Mouse (Mus musculus): ENCODE results near the gene Crygn. TPM values are rescaled to one million over a fixed set of nuclear protein-coding genes. Genes with fewer than 3 reads are reported as not detected.

Gene Crygn
- polyA plus RNA-seq, 1 experiment from 2014 or later, result 2.7 TPM

DNA sequence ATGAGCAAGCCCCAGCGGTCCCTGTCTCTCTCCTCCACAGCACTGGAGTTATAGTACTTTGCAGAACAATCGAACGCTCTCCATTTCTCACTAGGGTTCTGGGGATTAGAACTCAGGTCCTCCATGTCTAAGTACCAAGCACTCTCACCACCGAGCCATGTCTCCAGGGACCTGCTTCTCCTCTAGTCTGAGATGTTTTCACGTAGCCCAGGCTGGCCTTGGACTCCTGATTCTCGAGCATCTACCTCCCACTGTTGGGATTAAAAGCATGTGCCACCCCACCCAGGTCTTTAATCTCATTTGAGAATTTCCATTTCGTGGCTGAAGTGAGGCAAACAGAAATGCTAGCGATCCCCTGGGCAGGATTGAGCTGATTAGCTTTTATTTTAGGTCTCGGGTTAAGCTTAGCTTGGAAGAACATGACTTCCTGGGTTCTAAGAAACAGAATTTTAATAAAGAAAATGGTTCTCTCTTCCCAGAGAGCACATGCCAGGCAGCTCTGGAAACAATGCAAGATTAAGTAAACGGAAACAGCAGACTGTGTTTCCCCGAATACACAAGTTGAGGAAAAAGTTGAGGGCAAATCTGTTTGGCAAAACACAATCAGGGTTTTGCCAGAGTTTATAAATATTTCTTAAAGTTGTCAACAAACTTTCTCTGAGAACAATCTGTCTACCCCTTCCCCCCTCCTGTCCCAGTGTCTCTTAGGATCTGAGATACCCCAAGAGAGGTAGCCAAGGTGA lies 34.1 kb downstream of the Crygn start:
- WGBS, result 73% methylated on average over 11 of the region's 11 CpGs
- Histone ChIP-seq H3K4me1 (peaks cover 27% of the 10 kb centered on the region), H3K4me3 (no peak overlapping the region), H3K36me3 (peaks cover 25% of the 10 kb centered on the region), H3K9me3 (no peaks in the 10 kb centered on the region), H3K27me3 (ENCODE audit: insufficient read depth, poor library complexity, severe bottlenecking) (no peaks in the 10 kb centered on the region), H3K27ac (0 out of 2 replicates have a peak overlapping the region, but pooled peaks have one; percentile 67)
- DNase-seq (ENCODE audit: low spot score), result no peak

DNA sequence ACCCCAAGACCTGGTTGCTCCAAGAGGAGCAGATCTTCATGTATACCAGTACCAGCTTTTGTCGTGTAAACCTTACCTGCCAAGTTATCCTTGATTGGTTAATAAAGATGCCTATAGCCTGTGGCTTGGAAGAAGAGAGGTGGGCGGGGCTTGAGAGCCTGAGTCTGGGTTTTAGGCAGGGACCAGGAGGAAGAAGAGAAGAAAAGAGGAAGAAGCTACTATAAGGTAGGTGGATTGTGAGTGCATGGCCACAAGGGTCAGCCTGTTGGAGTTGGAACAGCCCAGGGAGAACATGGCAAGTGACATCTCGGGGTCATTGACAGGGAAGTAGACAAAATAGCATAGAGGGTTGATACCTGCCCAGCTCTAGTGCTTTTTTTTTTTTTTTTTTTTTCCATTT lies 38.0 kb downstream of the Crygn start:
- H3K27me3 ChIP-seq (ENCODE audit: insufficient read depth, poor library complexity, severe bottlenecking), result no peaks in the 10 kb centered on the region
- no peak overlapping the region for H3K27ac ChIP-seq
- no peaks in the 10 kb centered on the region for H3K9me3 ChIP-seq
- WGBS, result 76% methylated on average over 3 of the region's 3 CpGs
- DNase-seq (ENCODE audit: low spot score), result no peak
- H3K4me1 ChIP-seq, result peaks cover 9% of the 10 kb centered on the region
- H3K36me3 ChIP-seq, result peaks cover 48% of the 10 kb centered on the region
- H3K4me3 ChIP-seq, result no peak overlapping the region

DNA sequence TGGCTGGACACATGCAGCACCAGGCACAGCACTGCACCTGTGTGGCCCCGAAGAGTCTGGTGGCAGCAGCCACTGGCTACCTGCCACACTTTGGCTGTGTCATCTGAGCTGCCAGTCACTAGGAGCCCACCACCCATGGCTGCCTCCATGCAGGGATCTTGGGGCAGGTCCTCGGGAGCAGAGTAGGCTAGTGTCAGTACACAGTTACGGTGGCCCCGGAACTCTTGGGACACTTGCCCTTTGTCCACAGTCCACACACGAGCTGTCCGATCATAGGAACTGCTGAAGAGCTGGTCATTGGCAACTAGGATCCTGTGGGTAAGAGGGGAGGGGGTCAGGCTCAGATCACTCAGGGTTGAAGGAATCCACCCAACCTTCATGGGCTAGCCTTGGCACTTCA lies 39.7 kb downstream of the Crygn start:
- no peaks in the 10 kb centered on the region for H3K9me3 ChIP-seq
- peaks cover 58% of the 10 kb centered on the region for H3K36me3 ChIP-seq
- no peak overlapping the region for H3K4me3 ChIP-seq
- WGBS, result 90% methylated on average over 6 of the region's 6 CpGs
- DNase-seq (ENCODE audit: low spot score), result no peak
- 0 out of 2 replicates have a peak, but pooled peaks cover 7% of the 10 kb centered on the region for H3K4me1 ChIP-seq
- H3K27ac ChIP-seq, result no peak overlapping the region
- H3K27me3 ChIP-seq (ENCODE audit: insufficient read depth, poor library complexity, severe bottlenecking), result no peaks in the 10 kb centered on the region

DNA sequence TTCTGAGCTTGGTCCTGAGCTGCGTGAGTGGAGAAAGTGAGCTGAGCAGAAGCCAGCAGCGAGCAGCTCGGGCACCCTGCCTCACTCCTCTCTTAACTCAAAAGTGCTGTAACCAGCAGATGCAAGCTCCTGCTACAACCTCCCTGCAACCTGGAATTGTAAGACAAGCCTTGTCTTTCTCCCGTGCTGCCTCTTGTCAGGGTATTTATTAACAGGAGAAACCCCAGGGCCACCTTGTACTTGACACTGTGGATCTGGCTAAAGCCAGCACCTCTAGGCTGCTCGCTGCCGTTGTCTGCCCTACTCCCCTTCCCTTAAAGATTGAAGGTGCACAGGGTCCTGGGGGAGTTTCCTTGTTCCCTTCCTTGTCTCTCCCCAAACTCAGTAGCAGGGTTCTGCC lies 43.8 kb downstream of the Crygn start:
- peaks cover 4% of the 10 kb centered on the region; the same call in 1 of the 2 replicates for H3K9me3 ChIP-seq
- no peaks in the 10 kb centered on the region for H3K27me3 ChIP-seq (ENCODE audit: insufficient read depth, poor library complexity, severe bottlenecking)
- H3K36me3 ChIP-seq, result peaks cover 76% of the 10 kb centered on the region
- no peak overlapping the region for H3K27ac ChIP-seq
- 83% methylated on average over 6 of the region's 6 CpGs for WGBS
- no peak overlapping the region for H3K4me3 ChIP-seq
- DNase-seq (ENCODE audit: low spot score), result no peak
- peaks cover 13% of the 10 kb centered on the region; the same call in 1 of the 2 replicates for H3K4me1 ChIP-seq

DNA sequence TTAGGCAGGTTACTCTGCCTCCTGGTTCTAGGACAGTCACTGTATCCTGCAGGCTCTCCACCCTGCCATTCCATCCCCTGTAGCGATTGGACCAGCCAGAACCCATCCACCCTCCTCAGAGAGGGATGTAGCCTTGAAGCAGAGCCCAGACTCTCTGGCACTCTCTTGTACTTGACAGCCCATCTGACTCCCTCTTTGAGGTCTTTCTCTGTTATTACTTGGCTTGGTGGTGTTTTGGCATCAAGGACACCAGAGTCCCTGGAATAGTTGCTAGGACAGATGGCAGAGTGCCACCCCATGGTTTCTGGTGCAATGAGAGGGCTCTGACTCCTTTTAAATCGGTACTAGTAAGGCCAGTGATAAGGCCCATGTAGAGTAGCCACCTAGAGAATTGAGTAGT lies 44.6 kb downstream of the Crygn start:
- no peak for DNase-seq (ENCODE audit: low spot score)
- 73% methylated on average over 2 of the region's 2 CpGs for WGBS
- Histone ChIP-seq H3K9me3 (peaks cover 4% of the 10 kb centered on the region; the same call in 1 of the 2 replicates), H3K27me3 (ENCODE audit: insufficient read depth, poor library complexity, severe bottlenecking) (no peaks in the 10 kb centered on the region), H3K36me3 (peaks cover 78% of the 10 kb centered on the region), H3K4me1 (peaks cover 13% of the 10 kb centered on the region; the same call in 1 of the 2 replicates), H3K4me3 (no peak overlapping the region), H3K27ac (no peak overlapping the region)

DNA sequence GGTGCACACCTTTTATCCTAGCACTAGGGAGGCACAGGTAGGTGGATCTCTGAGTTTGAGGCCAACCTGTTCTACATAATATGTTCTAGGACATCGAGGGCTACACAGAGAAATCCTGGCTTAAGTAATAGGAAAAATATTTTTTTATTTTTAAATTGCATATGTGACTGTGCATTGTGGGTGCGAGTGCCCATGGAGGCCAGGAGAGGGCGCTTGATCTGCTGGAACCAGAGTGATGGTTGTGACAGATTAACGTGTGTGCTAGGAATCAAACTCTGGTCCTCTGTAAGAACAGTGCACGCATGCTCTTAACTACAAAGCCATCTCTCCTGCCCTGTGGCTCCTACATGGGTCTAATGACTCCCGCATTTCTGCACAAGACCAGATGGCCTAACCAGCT lies 46.2 kb downstream of the Crygn start:
- H3K36me3 ChIP-seq, result peaks cover 84% of the 10 kb centered on the region
- peaks cover 4% of the 10 kb centered on the region; the same call in 1 of the 2 replicates for H3K9me3 ChIP-seq
- no peak overlapping the region for H3K27ac ChIP-seq
- H3K4me3 ChIP-seq, result no peak overlapping the region
- no peak for DNase-seq (ENCODE audit: low spot score)
- WGBS, result 91% methylated on average over 6 of the region's 6 CpGs
- no peaks in the 10 kb centered on the region for H3K27me3 ChIP-seq (ENCODE audit: insufficient read depth, poor library complexity, severe bottlenecking)
- peaks cover 13% of the 10 kb centered on the region; the same call in 1 of the 2 replicates for H3K4me1 ChIP-seq

DNA sequence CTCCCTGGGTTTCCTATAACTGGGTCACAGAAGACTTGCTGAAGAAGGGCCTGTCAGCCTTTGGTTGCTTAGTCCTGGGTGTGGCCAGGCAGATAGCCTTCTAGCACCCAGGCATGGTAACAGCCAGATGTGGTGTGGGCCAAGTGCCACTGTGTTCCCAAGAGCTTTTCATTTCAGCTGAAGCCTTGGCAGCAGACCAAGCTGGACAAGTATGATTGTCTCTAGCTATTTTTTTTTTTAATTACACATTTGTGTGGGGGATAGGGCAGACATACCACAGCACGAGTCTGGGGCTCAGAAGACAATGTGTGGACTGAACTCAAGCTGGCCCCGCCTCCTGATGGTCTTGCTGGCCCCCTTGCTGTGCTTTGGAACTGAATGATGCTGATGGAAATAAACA lies 47.8 kb downstream of the Crygn start:
- Histone ChIP-seq H3K4me1 (peaks cover 13% of the 10 kb centered on the region; the same call in 1 of the 2 replicates), H3K36me3 (peaks cover 90% of the 10 kb centered on the region), H3K27ac (no peak overlapping the region), H3K27me3 (ENCODE audit: insufficient read depth, poor library complexity, severe bottlenecking) (no peaks in the 10 kb centered on the region), H3K4me3 (no peak overlapping the region), H3K9me3 (peaks cover 4% of the 10 kb centered on the region; the same call in 1 of the 2 replicates)
- WGBS, result 74% methylated on average over 2 of the region's 2 CpGs
- DNase-seq (ENCODE audit: low spot score), result no peak

DNA sequence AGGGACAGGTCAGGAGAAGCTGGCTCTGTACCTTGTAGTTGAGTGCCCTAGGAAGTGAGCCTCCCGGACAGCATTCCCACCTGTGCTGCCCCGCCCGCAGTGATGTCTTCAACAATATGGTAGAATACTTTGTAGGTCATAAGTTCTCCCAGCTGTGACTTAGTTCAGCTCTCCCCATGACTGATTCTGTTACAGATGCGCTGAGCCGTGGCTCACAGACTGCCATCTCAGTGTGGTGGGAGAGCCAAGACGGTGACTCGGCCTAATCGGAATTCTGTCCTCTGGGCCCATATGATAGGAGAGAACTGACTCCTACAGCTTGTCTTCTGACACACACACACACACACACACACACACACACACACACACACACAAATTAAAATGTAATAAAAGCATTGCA lies 53.2 kb downstream of the Crygn start:
- DNase-seq (ENCODE audit: low spot score), result no peak
- H3K27ac ChIP-seq, result no peak overlapping the region
- H3K4me3 ChIP-seq, result no peak overlapping the region
- no peaks in the 10 kb centered on the region for H3K9me3 ChIP-seq
- WGBS, result 84% methylated on average over 8 of the region's 8 CpGs
- H3K36me3 ChIP-seq, result peaks cover 100% of the 10 kb centered on the region
- H3K27me3 ChIP-seq (ENCODE audit: insufficient read depth, poor library complexity, severe bottlenecking), result no peaks in the 10 kb centered on the region
- H3K4me1 ChIP-seq, result peaks cover 4% of the 10 kb centered on the region; the same call in 1 of the 2 replicates

DNA sequence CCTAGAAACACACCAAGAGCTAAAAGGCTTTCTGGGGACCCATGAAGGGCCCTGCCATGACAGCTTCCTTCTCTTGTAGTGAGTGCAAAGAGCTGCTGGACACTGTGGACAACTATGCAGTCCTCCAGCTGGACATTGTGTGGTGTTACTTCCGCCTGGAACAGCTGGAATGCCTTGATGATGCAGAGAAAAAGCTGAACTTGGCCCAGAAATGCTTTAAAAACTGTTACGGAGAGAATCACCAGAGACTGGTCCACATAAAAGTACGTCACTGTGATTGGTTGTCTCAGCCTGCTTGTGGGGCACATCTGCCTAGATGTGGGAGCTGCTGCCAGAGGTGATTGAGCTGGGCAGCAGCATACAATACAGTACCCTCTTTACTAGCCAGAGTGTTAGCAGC lies 56.5 kb downstream of the Crygn start:
- H3K4me3 ChIP-seq, result no peak overlapping the region
- DNase-seq (ENCODE audit: low spot score), result no peak
- H3K4me1 ChIP-seq, result no peaks in the 10 kb centered on the region
- H3K9me3 ChIP-seq, result no peaks in the 10 kb centered on the region
- peaks cover 99% of the 10 kb centered on the region for H3K36me3 ChIP-seq
- H3K27ac ChIP-seq, result no peak overlapping the region
- no peaks in the 10 kb centered on the region for H3K27me3 ChIP-seq (ENCODE audit: insufficient read depth, poor library complexity, severe bottlenecking)
- WGBS, result 86% methylated on average over 3 of the region's 3 CpGs

Other genes with a start within 250 kb of the Crygn start
- 0.06 TPM in 1 of 2 replicates, not detected in the other for gene Gbx1, start 230.8 kb downstream of the Crygn start, polyA plus RNA-seq (2016; fragmentation: Nextera tagmentation; extraction: Ambion mirVana)
- 1.6 and 3.3 TPM in 2 replicates for gene Asb10, start 217.0 kb downstream of the Crygn start, polyA plus RNA-seq (2016; fragmentation: Nextera tagmentation; extraction: Ambion mirVana)
- gene 4931409K22Rik, start 201.2 kb downstream of the Crygn start, polyA plus RNA-seq (2016; fragmentation: Nextera tagmentation; extraction: Ambion mirVana), result 0.06 and 0.09 TPM in 2 replicates
- 107 and 126 TPM in 2 replicates for gene Abcf2, start 180.5 kb downstream of the Crygn start, polyA plus RNA-seq (2016; fragmentation: Nextera tagmentation; extraction: Ambion mirVana)
- gene Chpf2, start 171.3 kb downstream of the Crygn start, polyA plus RNA-seq (2016; fragmentation: Nextera tagmentation; extraction: Ambion mirVana), result 19.1 and 22.8 TPM in 2 replicates
- 73.7 and 92.1 TPM in 2 replicates for gene Smarcd3, start 133.6 kb downstream of the Crygn start, polyA plus RNA-seq (2016; fragmentation: Nextera tagmentation; extraction: Ambion mirVana)
- gene Nub1, start 72.5 kb downstream of the Crygn start, polyA plus RNA-seq (2016; fragmentation: Nextera tagmentation; extraction: Ambion mirVana), result 27.1 and 27.4 TPM in 2 replicates
- 14.0 and 29.3 TPM in 2 replicates for gene Wdr86, start 27.3 kb downstream of the Crygn start, polyA plus RNA-seq (2016; fragmentation: Nextera tagmentation; extraction: Ambion mirVana)
- 219 and 225 TPM in 2 replicates for gene Rheb, start 84.6 kb upstream of the Crygn start, polyA plus RNA-seq (2016; fragmentation: Nextera tagmentation; extraction: Ambion mirVana)

Measured in heart, embryonic 10.5 days (tissue).